Mouse (Mus musculus): Measurements from ENCODE around the gene Slk. TPM values are rescaled to one million over a fixed set of nuclear protein-coding genes. Genes with fewer than 3 reads are reported as not detected.

Gene Slk
- polyA plus RNA-seq, 1 experiment: 91.4 TPM

GRCm38 (mm10) chr19:47613442-47613841 lies 34.0 kb downstream of the Slk start:
- Histone ChIP-seq H3K27ac (ENCODE audit: insufficient read depth, low read length) (no peak overlapping the region), H3K4me3 (ENCODE audit: low read depth, low read length) (no peak overlapping the region), H3K27me3 (ENCODE audit: control insufficient read depth, insufficient read depth, low read length, poor library complexity, severe bottlenecking) (no peaks in the 10 kb centered on the region), H3K36me3 (ENCODE audit: control insufficient read depth, insufficient read depth, low read length, poor library complexity, severe bottlenecking) (peaks cover 5% of the 10 kb centered on the region; the same call in 1 of the 2 replicates), H3K9me3 (replicated peaks; ENCODE audit: control insufficient read depth, insufficient read depth, low read length, poor library complexity, severe bottlenecking) (no peaks in the 10 kb centered on the region), H3K9ac (ENCODE audit: low read depth, poor library complexity, severe bottlenecking) (no peak overlapping the region), H3K4me1 (ENCODE audit: control insufficient read depth, insufficient read depth, low read length) (no peaks in the 10 kb centered on the region)
- TF ChIP-seq EP300 (IDR thresholded peaks at IDR 0.05; ENCODE audit: insufficient read depth, low read depth, low read length) (no peak), POLR2A (IDR thresholded peaks at IDR 0.05; ENCODE audit: insufficient read depth, low read length) (no peak), CTCF (IDR thresholded peaks at IDR 0.05; ENCODE audit: low read depth, low read length) (no peak)

- H3K27ac ChIP-seq (ENCODE audit: insufficient read depth, low read length): no peak overlapping the region
- no peak overlapping the region for H3K9ac ChIP-seq (ENCODE audit: low read depth, poor library complexity, severe bottlenecking)
- H3K4me3 ChIP-seq (ENCODE audit: low read depth, low read length): no peak overlapping the region
- no peaks in the 10 kb centered on the region for H3K9me3 ChIP-seq (replicated peaks; ENCODE audit: control insufficient read depth, insufficient read depth, low read length, poor library complexity, severe bottlenecking)
- TF ChIP-seq CTCF (IDR thresholded peaks at IDR 0.05; ENCODE audit: low read depth, low read length) (no peak), EP300 (IDR thresholded peaks at IDR 0.05; ENCODE audit: insufficient read depth, low read depth, low read length) (no peak), POLR2A (IDR thresholded peaks at IDR 0.05; ENCODE audit: insufficient read depth, low read length) (no peak)
- no peaks in the 10 kb centered on the region for H3K4me1 ChIP-seq (ENCODE audit: control insufficient read depth, insufficient read depth, low read length)
- peaks cover 9% of the 10 kb centered on the region for H3K36me3 ChIP-seq (ENCODE audit: control insufficient read depth, insufficient read depth, low read length, poor library complexity, severe bottlenecking)
- no peaks in the 10 kb centered on the region for H3K27me3 ChIP-seq (ENCODE audit: control insufficient read depth, insufficient read depth, low read length, poor library complexity, severe bottlenecking)
These were observed 42.0 kb downstream of the Slk start for GRCm38 (mm10) chr19:47621478-47621877.

- H3K9ac ChIP-seq (ENCODE audit: low read depth, poor library complexity, severe bottlenecking): no peak overlapping the region
These were observed 45.6 kb downstream of the Slk start for GRCm38 (mm10) chr19:47624940-47625711.

GRCm38 (mm10) chr19:47627450-47627849 lies 48.0 kb downstream of the Slk start:
- Histone ChIP-seq H3K9ac (ENCODE audit: low read depth, poor library complexity, severe bottlenecking) (no peak overlapping the region), H3K4me1 (ENCODE audit: control insufficient read depth, insufficient read depth, low read length) (no peaks in the 10 kb centered on the region), H3K9me3 (replicated peaks; ENCODE audit: control insufficient read depth, insufficient read depth, low read length, poor library complexity, severe bottlenecking) (no peaks in the 10 kb centered on the region), H3K27me3 (ENCODE audit: control insufficient read depth, insufficient read depth, low read length, poor library complexity, severe bottlenecking) (no peaks in the 10 kb centered on the region), H3K4me3 (ENCODE audit: low read depth, low read length) (no peak overlapping the region), H3K27ac (ENCODE audit: insufficient read depth, low read length) (no peak overlapping the region), H3K36me3 (ENCODE audit: control insufficient read depth, insufficient read depth, low read length, poor library complexity, severe bottlenecking) (peaks cover 4% of the 10 kb centered on the region; the same call in 1 of the 2 replicates)
- TF ChIP-seq CTCF (IDR thresholded peaks at IDR 0.05; ENCODE audit: low read depth, low read length) (no peak), POLR2A (IDR thresholded peaks at IDR 0.05; ENCODE audit: insufficient read depth, low read length) (no peak), EP300 (IDR thresholded peaks at IDR 0.05; ENCODE audit: insufficient read depth, low read depth, low read length) (no peak)

More at GRCm38 (mm10) chr19:47624940-47625711, 45.6 kb downstream of the Slk start:
- TF ChIP-seq EP300 (IDR thresholded peaks at IDR 0.05; ENCODE audit: insufficient read depth, low read depth, low read length): 0 out of 2 replicates have a peak, but pooled peaks have one; percentile 14
- TF ChIP-seq POLR2A (IDR thresholded peaks at IDR 0.05; ENCODE audit: insufficient read depth, low read length): no peak
- H3K4me1 ChIP-seq (ENCODE audit: control insufficient read depth, insufficient read depth, low read length): no peaks in the 10 kb centered on the region
- no peaks in the 10 kb centered on the region for H3K9me3 ChIP-seq (replicated peaks; ENCODE audit: control insufficient read depth, insufficient read depth, low read length, poor library complexity, severe bottlenecking)
- H3K27me3 ChIP-seq (ENCODE audit: control insufficient read depth, insufficient read depth, low read length, poor library complexity, severe bottlenecking): no peaks in the 10 kb centered on the region
- H3K36me3 ChIP-seq (ENCODE audit: control insufficient read depth, insufficient read depth, low read length, poor library complexity, severe bottlenecking): peaks cover 5% of the 10 kb centered on the region; the same call in 1 of the 2 replicates
- H3K27ac ChIP-seq (ENCODE audit: insufficient read depth, low read length): no peak overlapping the region
- no peak overlapping the region for H3K4me3 ChIP-seq (ENCODE audit: low read depth, low read length)

GRCm38 (mm10) chr19:47629068-47629467 lies 49.6 kb downstream of the Slk start:
- Histone ChIP-seq H3K36me3 (ENCODE audit: control insufficient read depth, insufficient read depth, low read length, poor library complexity, severe bottlenecking) (no peaks in the 10 kb centered on the region), H3K27ac (ENCODE audit: insufficient read depth, low read length) (no peak overlapping the region), H3K9me3 (replicated peaks; ENCODE audit: control insufficient read depth, insufficient read depth, low read length, poor library complexity, severe bottlenecking) (no peaks in the 10 kb centered on the region), H3K27me3 (ENCODE audit: control insufficient read depth, insufficient read depth, low read length, poor library complexity, severe bottlenecking) (no peaks in the 10 kb centered on the region), H3K9ac (ENCODE audit: low read depth, poor library complexity, severe bottlenecking) (no peak overlapping the region), H3K4me3 (ENCODE audit: low read depth, low read length) (no peak overlapping the region), H3K4me1 (ENCODE audit: control insufficient read depth, insufficient read depth, low read length) (no peaks in the 10 kb centered on the region)
- TF ChIP-seq CTCF (IDR thresholded peaks at IDR 0.05; ENCODE audit: low read depth, low read length) (no peak), EP300 (IDR thresholded peaks at IDR 0.05; ENCODE audit: insufficient read depth, low read depth, low read length) (no peak), POLR2A (IDR thresholded peaks at IDR 0.05; ENCODE audit: insufficient read depth, low read length) (no peak)

- H3K4me3 ChIP-seq (ENCODE audit: low read depth, low read length): no peak overlapping the region
- no peaks in the 10 kb centered on the region for H3K27me3 ChIP-seq (ENCODE audit: control insufficient read depth, insufficient read depth, low read length, poor library complexity, severe bottlenecking)
- H3K36me3 ChIP-seq (ENCODE audit: control insufficient read depth, insufficient read depth, low read length, poor library complexity, severe bottlenecking): no peaks in the 10 kb centered on the region
- H3K27ac ChIP-seq (ENCODE audit: insufficient read depth, low read length): no peak overlapping the region
- no peak for TF ChIP-seq EP300 (IDR thresholded peaks at IDR 0.05; ENCODE audit: insufficient read depth, low read depth, low read length)
- TF ChIP-seq POLR2A (IDR thresholded peaks at IDR 0.05; ENCODE audit: insufficient read depth, low read length): no peak
- no peak for TF ChIP-seq CTCF (IDR thresholded peaks at IDR 0.05; ENCODE audit: low read depth, low read length)
- no peaks in the 10 kb centered on the region for H3K9me3 ChIP-seq (replicated peaks; ENCODE audit: control insufficient read depth, insufficient read depth, low read length, poor library complexity, severe bottlenecking)
- no peak overlapping the region for H3K9ac ChIP-seq (ENCODE audit: low read depth, poor library complexity, severe bottlenecking)
- H3K4me1 ChIP-seq (ENCODE audit: control insufficient read depth, insufficient read depth, low read length): no peaks in the 10 kb centered on the region
These were observed 50.9 kb downstream of the Slk start for GRCm38 (mm10) chr19:47630381-47630780.

All from ES-Bruce4 (cell line).